Mouse (Mus musculus) retina, postnatal 1 day (tissue): Measurements from ENCODE around the gene Mucl2.
"Not testable (repeated sequence)": the region's sequence is repeated elsewhere in the genome, so short reads cannot be mapped to it uniquely, and the experiment has no call there.

ENCODE experiments used
- DNase-seq: peaks from one replicate; pipeline ENCODE4 v3.0.0-alpha.2; 2012

Gene Mucl2

GRCm38 (mm10) chr15:103899212-103899611 lies at the start of gene Mucl2:
Mucl2 (minus strand) TSS chr15:103899312.
- DNase-seq = no peak

GRCm38 (mm10) chr15:103913061-103913460 lies 13.9 kb upstream of the Mucl2 start:
- DNase-seq = not testable (repeated sequence)
